Mouse (Mus musculus) lung, postnatal 4 days (tissue): ENCODE data around the gene Slamf8.

Source experiments
- DNase-seq, 2 experiments: peaks; one replicate each; pipeline ENCODE4 v3.0.0; 2021

Gene Slamf8

DNA sequence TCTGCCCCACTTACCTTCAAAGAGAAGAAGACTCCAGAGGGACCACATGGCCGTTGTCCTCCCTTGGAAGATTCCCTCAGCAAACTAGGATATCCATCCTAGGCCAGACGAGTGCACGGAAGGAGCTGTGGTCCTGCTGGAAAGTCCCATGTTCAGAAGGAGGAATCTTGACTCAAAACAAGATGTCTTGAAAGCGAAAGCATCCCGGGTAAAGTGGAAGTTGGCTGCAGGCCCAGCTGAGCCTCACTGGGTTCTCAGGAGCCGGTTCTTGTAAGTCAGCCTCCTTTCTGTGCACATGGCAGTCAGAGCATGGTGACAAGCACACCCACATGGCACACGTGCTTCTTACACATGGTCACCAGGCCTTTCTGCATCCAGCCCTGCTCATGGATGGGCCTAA is at the start of gene Slamf8:
Slamf8 (minus strand) TSS at position 184 of the 400 bp plus-strand sequence.
- DNase-seq: peak in 1 of 2 experiments; percentile 30

DNA sequence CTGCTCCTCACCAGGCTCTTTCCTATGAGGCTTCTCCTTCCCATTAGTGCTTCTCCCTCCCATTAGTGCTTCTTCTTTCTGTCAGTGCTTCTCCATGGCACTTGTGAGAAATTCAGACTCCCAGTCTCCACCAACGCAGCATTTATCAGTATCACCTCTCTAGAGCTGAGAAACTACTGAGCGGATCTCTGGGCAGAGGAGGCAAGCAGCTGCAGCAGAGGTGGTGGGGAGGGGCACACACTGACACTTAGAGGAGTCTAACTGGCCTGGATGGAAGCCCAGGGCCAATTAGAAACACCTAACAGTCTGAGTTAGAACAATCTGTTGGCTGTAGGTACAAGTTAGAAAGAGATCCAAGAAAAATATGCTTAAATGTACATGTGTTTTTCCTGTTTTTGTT is 48.4 kb upstream of the Slamf8 start:
- DNase-seq: no peak

GRCm38 (mm10) chr1:172637801-172638200 is 47.4 kb upstream of the Slamf8 start:
- DNase-seq: no peak

DNA sequence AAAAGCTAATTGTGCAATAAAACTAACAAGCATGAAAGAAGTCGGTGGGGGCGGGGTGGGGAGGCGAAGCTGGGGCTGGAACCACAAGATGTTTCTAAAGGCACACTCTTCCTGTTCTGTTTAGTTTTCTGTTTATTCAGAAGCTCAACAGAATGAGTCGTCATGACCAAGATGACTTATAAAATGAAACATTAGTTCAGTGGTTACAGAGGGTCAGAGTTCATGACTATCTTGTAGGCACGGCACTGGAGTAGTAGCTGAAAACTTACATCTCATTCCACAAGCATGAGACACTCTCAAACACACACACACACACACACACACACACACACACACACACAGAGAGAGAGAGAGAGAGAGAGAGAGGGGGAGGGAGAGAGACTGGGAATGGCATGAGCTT is 45.9 kb upstream of the Slamf8 start:
- no peak for DNase-seq

- DNase-seq: no peak
Observed at GRCm38 (mm10) chr1:172635258-172635657, 44.9 kb upstream of the Slamf8 start.

DNA sequence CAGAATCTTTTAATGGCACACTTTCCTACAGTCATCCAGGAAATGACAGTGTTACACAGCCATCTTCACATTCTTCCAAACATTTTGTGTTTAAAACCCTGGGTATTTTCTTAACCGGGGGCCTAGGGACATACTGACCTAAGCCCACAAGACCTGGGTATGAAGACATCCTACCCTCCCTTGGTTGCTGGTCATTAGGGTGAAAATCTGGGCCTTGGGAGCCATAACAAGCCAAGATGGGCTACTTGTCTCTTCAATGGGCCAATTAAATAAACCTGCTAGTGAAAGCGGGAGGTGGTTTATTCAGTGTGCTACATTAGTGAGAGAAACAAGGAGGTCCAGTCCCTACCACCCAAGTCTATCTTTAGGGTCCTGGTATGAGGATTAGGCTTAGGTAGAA is 43.8 kb upstream of the Slamf8 start:
- no peak for DNase-seq

- peak; percentile 96 to 98 for DNase-seq
Observed at GRCm38 (mm10) chr1:172632451-172633326, 42.3 kb upstream of the Slamf8 start, which contains the start of gene Dusp23. TSS of gene Dusp23 (minus strand) at chr1:172632962.

GRCm38 (mm10) chr1:172631721-172632120 is 41.4 kb upstream of the Slamf8 start:
- DNase-seq: no peak

DNA sequence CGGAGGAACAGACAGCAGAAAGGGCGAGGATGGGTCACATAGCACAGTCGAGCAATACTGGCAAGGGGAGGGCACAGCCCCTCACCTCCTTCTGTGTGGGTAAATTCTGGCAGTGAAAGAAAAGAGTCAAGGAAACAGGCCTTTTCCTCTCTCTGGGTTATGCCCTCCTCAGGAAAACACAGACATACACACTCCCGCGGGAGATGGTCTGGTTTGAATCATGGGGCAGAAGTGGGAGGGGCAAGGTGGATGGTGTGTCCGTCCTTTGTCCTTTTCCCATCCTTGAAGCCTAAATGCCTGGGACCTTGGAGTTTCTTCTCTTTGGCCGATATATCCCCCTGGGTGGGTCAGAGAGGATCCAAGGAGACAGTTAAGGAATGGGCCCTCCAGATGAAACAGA is 39.5 kb upstream of the Slamf8 start:
- no peak for DNase-seq

GRCm38 (mm10) chr1:172626306-172626705 is 35.9 kb upstream of the Slamf8 start:
- DNase-seq: no peak

DNA sequence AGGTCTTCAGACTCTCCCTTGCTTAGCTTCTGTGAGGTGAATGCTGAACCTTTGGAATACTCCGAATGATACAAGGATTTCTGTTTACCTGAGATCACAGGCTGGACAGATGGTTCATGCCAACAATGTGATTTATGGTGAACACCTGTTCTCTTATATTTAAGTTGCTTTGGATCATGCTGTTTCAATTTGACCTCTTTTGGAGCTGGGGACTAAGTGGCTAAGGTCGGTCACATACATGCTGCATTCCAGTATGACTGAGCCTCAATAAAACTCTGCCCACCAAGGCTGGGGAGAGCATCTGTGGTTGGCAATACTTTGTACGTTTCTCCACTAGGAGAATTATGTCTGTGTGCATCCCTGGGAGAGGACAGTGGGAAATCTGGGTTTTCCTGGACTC is 33.7 kb upstream of the Slamf8 start:
- DNase-seq: no peak

DNA sequence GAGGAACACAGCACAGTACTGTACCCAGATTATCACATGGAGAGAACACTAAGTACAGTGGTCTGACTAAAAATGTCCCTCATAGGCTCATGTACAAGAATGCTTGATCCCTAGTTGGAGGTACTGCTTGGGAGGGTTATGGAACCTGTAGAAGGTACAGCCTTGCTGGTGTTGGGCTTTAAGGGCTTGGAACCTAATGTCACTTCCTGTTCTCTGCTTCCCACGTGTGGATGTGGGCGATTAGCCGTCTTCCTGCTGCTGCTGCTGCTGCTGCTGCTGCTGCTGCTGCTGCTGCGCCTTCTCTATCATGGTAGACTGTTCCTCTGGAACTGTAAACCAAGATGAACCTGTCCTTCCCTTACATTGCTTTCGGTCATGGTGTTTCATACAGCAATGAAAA is 33.2 kb upstream of the Slamf8 start:
- DNase-seq: no peak

GRCm38 (mm10) chr1:172619235-172619634 is 28.9 kb upstream of the Slamf8 start:
- peak; percentile 65 to 78 for DNase-seq

DNA sequence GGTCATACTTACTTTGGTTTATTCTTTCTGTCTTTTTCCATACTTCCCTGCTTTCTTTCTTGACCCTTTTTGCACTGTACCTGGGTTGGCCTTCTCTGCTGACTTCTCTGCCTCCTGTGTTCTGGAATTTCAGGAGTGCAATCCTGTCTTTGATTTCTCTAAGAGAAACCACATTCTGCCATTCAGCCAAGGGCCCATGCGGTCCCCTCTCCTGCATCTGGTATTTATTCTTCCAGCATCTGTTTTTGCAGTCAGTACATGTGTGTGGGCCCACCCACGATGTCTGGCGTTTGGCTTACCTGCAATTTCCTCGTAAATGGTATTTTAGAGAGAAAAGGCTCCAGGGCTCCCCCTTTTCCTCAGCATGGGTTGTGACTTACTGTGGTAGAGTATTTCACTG is 27.8 kb upstream of the Slamf8 start:
- DNase-seq: no peak

DNA sequence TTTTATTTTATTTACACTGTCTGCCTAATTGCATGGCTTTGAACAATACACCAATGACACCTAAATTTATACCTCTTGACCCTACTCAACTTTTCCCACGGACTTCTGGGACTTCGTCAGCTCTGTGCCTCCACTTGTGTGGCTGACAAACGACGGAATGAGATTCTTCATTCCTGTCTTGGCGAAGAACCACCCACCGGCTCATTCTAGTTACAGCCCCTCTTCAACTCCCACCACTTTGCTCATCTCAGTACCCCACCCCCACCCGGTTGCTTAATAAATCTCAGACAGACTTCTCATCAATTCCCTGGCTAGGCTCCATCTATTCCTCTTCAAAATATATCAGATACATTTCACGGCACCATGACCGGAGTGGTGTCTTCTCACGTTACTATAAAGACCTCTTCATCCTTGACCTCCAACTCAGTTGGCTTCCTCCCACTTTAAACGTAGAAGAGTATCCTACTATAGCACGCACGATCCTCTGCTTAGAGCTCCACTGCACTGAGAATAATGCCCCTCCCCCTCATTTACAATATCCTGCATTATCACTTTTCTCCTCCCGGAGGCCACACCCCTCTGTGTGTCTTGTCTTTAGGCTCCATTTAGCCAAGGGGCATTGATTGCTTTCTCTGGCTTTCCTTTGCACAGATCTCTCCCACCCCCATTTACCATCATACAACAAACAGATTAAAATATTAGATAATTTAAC is 27.2 kb upstream of the Slamf8 start:
- no peak for DNase-seq

DNA sequence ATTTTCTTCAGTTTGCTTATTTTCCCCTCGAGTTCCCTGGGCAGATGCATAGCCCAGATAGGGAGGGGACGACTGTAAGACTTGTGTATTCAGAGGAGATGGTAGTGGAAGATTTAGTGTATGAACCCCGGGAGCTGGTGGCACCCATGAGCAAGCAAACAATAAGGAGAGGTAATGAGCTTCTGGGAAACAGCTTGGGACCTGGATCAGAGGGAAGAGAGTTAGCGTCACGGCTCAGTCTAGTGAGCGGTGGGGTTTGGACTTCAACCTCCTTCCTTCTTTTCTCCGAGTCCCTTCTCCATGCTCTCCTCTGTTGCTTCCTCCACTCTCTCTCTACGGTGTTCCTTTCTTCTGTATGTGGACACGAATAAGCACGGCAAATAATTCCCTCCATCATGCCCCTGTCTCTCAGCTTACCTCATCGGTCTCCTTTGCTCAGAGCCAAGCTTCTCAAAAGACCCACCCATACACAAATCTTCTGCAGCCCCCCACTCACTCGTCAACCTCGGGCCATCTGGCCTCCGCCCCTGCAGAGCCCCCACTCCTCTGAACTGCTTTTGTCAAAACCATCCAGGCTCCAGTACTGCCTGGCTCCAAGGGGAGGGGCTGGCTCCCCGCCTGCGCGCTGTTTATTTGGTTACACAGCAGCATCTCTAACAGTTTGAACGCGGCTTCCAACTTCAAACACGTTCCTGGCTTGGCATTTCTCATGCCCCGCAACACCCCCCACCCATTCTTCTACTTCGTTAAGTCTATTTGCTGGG is 26.4 kb upstream of the Slamf8 start:
- DNase-seq: no peak

DNA sequence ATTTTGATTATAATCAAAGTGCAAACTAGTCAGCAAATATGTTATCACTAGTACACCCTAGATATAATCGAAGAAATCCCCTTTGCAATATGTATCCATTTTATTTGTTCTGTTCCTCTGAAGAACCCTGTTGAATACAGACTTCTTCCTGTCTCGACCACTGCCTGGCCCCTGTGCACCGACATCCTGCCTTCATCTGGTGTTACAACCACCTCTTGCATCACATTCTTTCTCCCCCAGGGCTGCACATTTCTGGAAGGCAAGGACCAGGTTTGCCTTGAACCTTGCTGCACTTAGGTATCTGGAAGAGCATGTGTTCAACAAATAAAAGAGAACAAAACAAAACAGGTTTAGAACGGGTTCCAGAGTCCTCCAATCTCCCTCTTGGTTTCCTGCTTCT is 25.0 kb upstream of the Slamf8 start:
- no peak for DNase-seq

DNA sequence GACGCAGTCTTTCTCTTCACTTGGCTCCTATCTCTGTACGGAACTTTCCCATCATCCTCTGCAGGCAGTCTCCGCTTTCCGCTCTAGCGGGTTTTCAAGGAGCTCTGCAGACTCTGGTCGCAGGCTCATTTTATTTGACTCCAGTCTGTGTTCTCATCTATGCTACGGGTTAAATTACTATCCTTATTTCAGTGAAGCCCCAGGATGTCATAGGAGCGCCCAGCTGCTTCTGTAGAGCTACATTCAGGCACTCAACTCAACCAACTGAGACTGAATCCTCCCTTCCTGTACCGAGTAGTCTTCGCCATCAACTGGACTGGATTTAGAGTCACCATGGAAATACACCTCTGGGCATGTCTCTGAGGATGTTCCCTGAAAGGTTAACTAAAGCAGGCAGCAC is 24.3 kb upstream of the Slamf8 start:
- DNase-seq: no peak

DNA sequence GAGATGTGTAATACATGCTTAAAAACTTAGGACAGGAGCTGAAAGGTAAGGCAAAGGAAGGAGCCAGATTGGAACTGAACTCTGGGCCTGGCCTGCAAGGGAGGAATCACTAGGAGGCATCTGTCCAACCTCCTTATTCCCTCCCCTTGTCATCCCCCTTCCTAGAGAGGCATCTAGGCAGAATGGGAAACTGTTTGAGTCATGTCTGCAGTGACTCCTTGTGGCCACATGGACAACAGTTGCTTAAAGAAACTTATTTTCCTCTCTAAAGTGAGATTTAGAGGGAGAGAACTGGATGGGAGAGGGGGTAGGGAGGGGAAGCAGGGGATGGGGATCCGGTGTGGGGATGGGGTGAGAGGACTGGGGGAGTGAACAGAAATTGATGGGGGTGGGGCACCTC is 22.4 kb upstream of the Slamf8 start:
- no peak for DNase-seq

DNA sequence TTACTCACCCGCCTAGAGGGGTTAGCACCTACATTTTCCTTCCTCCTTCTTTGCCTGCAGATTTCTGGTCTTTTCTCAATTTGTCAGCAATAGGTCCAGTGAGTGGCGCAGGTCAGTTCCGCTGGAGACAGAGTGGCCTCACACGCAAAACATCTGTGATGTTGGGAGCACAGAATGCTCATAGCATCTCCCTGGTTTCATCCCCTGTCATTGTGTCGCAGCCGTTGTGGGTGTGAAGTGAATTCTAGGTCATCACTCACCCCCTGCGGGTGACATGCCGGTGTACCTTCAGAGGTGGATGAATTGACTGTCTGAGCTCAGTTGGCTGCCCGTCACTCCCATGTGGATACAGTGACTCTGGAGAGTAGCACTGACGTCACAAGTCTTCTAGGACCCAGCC is 20.9 kb upstream of the Slamf8 start:
- DNase-seq: no peak

DNA sequence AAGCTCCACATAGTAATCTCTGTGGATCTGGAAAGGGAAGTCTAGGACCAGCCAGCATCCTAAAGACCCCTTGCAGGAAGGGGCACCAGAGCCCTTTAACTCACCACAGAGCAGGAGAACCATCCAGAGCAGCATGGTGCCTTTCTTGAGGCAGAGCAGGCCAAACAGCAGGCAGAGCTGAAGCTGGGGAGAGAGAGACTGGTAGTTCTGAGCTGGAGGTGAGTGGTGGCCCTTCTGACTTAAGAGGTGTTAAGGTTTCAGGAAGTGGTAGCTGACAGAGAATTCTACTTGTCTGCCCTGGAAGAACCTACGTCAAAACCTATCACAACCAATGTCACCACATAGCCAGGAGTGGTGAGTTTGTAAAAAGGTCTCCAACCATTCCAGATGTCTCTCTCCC is 12.0 kb upstream of the Slamf8 start, which contains the start of gene Fcrl6:
Fcrl6 (minus strand) TSS at position 226 of the 400 bp plus-strand sequence.
- DNase-seq: no peak

- peak; percentile 37 to 56 for DNase-seq
Observed at GRCm38 (mm10) chr1:172594495-172594894, 4.1 kb upstream of the Slamf8 start.

GRCm38 (mm10) chr1:172593956-172594355 is 3.6 kb upstream of the Slamf8 start:
- no peak for DNase-seq
